Mouse (Mus musculus) heart, adult 2 months (tissue): ENCODE measurements around the gene Lrrc75b. TPM values are rescaled to one million over a fixed set of nuclear protein-coding genes. Genes with fewer than 3 reads are reported as not detected.
A peak's percentile ranks its signal among the peaks of the same experiment; 100 is the strongest.

Experiments used
- DNase-seq, 2 experiments: peaks; one replicate each; pipeline ENCODE4 v3.0.0; 2021
- H3K27ac ChIP-seq: fragments of 200-600 bp; 2 replicates; pipeline ENCODE4 v1.8.1; 2022
- H3K27me3 ChIP-seq: fragments of 200-500 bp; 2 replicates; pipeline ENCODE4 v1.6.1; 2012; ENCODE audit warnings: mild to moderate bottlenecking, low read length, inconsistent platforms, mixed read lengths; ENCODE audit not compliant: control insufficient read depth, insufficient read depth
- H3K36me3 ChIP-seq: fragments of 200-500 bp; 2 replicates; pipeline ENCODE4 v1.6.1; 2012; ENCODE audit warnings: low read length, inconsistent platforms; ENCODE audit not compliant: control insufficient read depth, insufficient read depth
- H3K4me1 ChIP-seq: fragments of 200-500 bp; 2 replicates; pipeline ENCODE4 v1.6.1; 2011; ENCODE audit warnings: low read length; ENCODE audit not compliant: control insufficient read depth, insufficient read depth
- H3K4me3 ChIP-seq: fragments of 200-600 bp; 2 replicates; pipeline ENCODE4 v1.8.1; 2022
- H3K79me2 ChIP-seq: fragments of 200-500 bp; replicated peaks from 2 replicates; pipeline ENCODE4 v1.6.1; 2012; ENCODE audit warnings: mild to moderate bottlenecking, inconsistent platforms, low read length, moderate library complexity, mixed read lengths; ENCODE audit not compliant: control insufficient read depth, insufficient read depth
- H3K9ac ChIP-seq: fragments of 200-500 bp; 2 replicates; pipeline ENCODE4 v1.6.1; 2012; ENCODE audit warnings: low read depth, mild to moderate bottlenecking, control low read depth, inconsistent platforms, low read length, mixed read lengths
- CTCF ChIP-seq: fragments of 200-600 bp; IDR thresholded peaks from 2 replicates; pipeline ENCODE4 v1.8.1; 2022; ENCODE audit warnings: antibody characterized with exemption, mild to moderate bottlenecking, moderate library complexity
- EP300 ChIP-seq: fragments of 200-500 bp; IDR thresholded peaks from 2 replicates; pipeline ENCODE4 v1.6.1; 2011; ENCODE audit warnings: low read depth, low read length, control low read depth; ENCODE audit not compliant: insufficient read depth
- POLR2A ChIP-seq: fragments of 200-500 bp; IDR thresholded peaks from 2 replicates; pipeline ENCODE4 v1.6.1; 2011; ENCODE audit warnings: mild to moderate bottlenecking, low read depth, low read length, control low read depth; ENCODE audit not compliant: insufficient read depth
- WGBS: fragments of 180-500 bp; shearing (Covaris S2); methylation state at CpG from one replicate; pipeline ENCODE4 v1.1.7; 2018; 5-methylcytosine and 5-hydroxymethylcytosine counted together
- intact Hi-C: fragments of 180-260 bp; cut with DNase I; formaldehyde crosslinking; loops from one replicate; pipeline ENCODE4 v1.15.1; 2025
- polyA plus RNA-seq: library from polyadenylated mRNA; depleted of rRNA; stranded (reverse); fragments of >200 nt; gene quantifications from 2 replicates; pipeline ENCODE4 v1.2.3, GENCODE M21; 2012
- total RNA-seq, 2 experiments: library from RNA; stranded (reverse); gene quantifications; 2 replicates each; pipeline ENCODE4 v1.2.3; 2021

Gene Lrrc75b
- total and polyA plus RNA-seq, 3 experiments, result 0.66 to 1.00 (median 0.84) TPM

- H3K4me3 ChIP-seq, result no peak overlapping the region
- DNase-seq, result no peak
- intact Hi-C loops, result no loop called here
- H3K9ac ChIP-seq, result no peak overlapping the region
- TF ChIP-seq CTCF, result no peak
- H3K4me1 ChIP-seq, result peaks cover 32% of the 10 kb centered on the region
- no peaks in the 10 kb centered on the region for H3K36me3 ChIP-seq
- no peaks in the 10 kb centered on the region for H3K27me3 ChIP-seq
- 60% methylated on average over 7 of the region's 7 CpGs for WGBS
- H3K27ac ChIP-seq, result no peak overlapping the region; the same call in 1 of the 2 replicates
- no peaks in the 10 kb centered on the region for H3K79me2 ChIP-seq
Measured at GRCm38 (mm10) chr10:75592585-75592984, 32.5 kb upstream of the Lrrc75b start.

GRCm38 (mm10) chr10:75591211-75591894, 31.2 kb upstream of the Lrrc75b start:
- TF ChIP-seq CTCF, result peak; percentile 14; the same call in 1 of the 2 replicates
- no peak for TF ChIP-seq POLR2A
- no peak for TF ChIP-seq EP300
- 47% methylated on average over 12 of the region's 12 CpGs for WGBS
- no peaks in the 10 kb centered on the region for H3K27me3 ChIP-seq
- H3K4me1 ChIP-seq, result peaks cover 35% of the 10 kb centered on the region
- DNase-seq, result peak; percentile 57 to 81
- H3K79me2 ChIP-seq, result no peaks in the 10 kb centered on the region
- no peak overlapping the region for H3K4me3 ChIP-seq
- H3K36me3 ChIP-seq, result no peaks in the 10 kb centered on the region
- H3K27ac ChIP-seq, result peak overlapping the region; percentile 63
- intact Hi-C loops, result no loop called here
- peak overlapping the region; percentile 22; the same call in 1 of the 2 replicates for H3K9ac ChIP-seq

- intact Hi-C loops, result loop anchor here (5.0 kb wide), 1 partner anchor 363 kb away; the partner anchor contains the start of gene Gm5134
- Histone ChIP-seq H3K4me3 (peak overlapping the region; percentile 35), H3K9ac (peak overlapping the region; percentile 51), H3K27me3 (no peaks in the 10 kb centered on the region), H3K36me3 (no peaks in the 10 kb centered on the region), H3K4me1 (peaks cover 33% of the 10 kb centered on the region), H3K27ac (peak overlapping the region; percentile 72), H3K79me2 (no peaks in the 10 kb centered on the region)
- DNase-seq, result peak; percentile 54 to 61
- 29% methylated on average over 16 of the region's 16 CpGs for WGBS
- TF ChIP-seq POLR2A (peak; percentile 46; the same call in 1 of the 2 replicates), EP300 (0 out of 2 replicates have a peak, but pooled peaks have one; percentile 8), CTCF (no peak)
Measured at GRCm38 (mm10) chr10:75589651-75590050, 29.5 kb upstream of the Lrrc75b start.

- H3K27ac ChIP-seq, result peak within 1 kb of the TSS; percentile 72
- 9% methylated on average over 5 of the region's 5 CpGs for WGBS
- TF ChIP-seq POLR2A, result peak; percentile 57
- TF ChIP-seq CTCF, result no peak
- no peak for TF ChIP-seq EP300
- peak; percentile 72 to 76 for DNase-seq
- no peaks in the 10 kb centered on the region for H3K79me2 ChIP-seq
- H3K9ac ChIP-seq, result peak within 1 kb of the TSS; percentile 51
- H3K4me3 ChIP-seq, result peak within 1 kb of the TSS; percentile 35
- peaks cover 33% of the 10 kb centered on the region for H3K4me1 ChIP-seq
- intact Hi-C loops, result loop anchor here (5.0 kb wide), 1 partner anchor 363 kb away; the partner anchor contains the start of gene Gm5134
- no peaks in the 10 kb centered on the region for H3K27me3 ChIP-seq
- H3K36me3 ChIP-seq, result no peaks in the 10 kb centered on the region
Measured at GRCm38 (mm10) chr10:75589129-75589528, 29.0 kb upstream of the Lrrc75b start, which contains the start of gene Ggt5. Ggt5 (plus strand) TSS chr10:75589340.

DNA sequence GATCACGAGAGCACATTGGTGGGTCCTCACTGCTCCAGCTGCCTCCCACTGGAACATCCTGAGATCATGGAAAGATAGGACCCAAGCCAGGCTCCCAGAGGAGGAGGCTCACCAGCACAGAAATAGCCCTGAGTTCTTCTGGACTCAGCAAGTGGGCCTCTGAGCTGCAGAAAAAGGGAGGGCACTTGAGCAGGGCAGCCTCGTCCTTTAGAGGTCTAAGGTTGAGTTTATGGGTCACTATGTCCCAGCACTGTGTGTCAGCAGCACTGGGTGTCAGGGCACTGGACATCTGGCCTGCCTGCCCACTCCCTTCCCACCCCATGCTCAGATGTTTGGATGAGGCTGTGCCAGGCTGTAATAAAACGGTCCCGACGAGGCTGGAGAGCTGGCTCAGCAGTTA, 28.2 kb upstream of the Lrrc75b start:
- DNase-seq, result peak; percentile 47 to 50
- 29% methylated on average over 5 of the region's 5 CpGs for WGBS
- Histone ChIP-seq H3K27me3 (no peaks in the 10 kb centered on the region), H3K27ac (peak overlapping the region; percentile 72), H3K4me3 (no peak overlapping the region), H3K4me1 (peaks cover 33% of the 10 kb centered on the region), H3K79me2 (no peaks in the 10 kb centered on the region), H3K36me3 (no peaks in the 10 kb centered on the region), H3K9ac (no peak overlapping the region)
- intact Hi-C loops, result loop anchor here (5.0 kb wide), 1 partner anchor 364 kb away; the partner anchor contains the start of gene Gm5134
- no peak for TF ChIP-seq CTCF
- TF ChIP-seq POLR2A, result no peak
- peak; percentile 37; the same call in 1 of the 2 replicates for TF ChIP-seq EP300

GRCm38 (mm10) chr10:75587781-75588180, 27.7 kb upstream of the Lrrc75b start:
- DNase-seq, result peak; percentile 59 to 64
- H3K4me1 ChIP-seq, result peaks cover 33% of the 10 kb centered on the region
- TF ChIP-seq CTCF (no peak), POLR2A (0 out of 2 replicates have a peak, but pooled peaks have one; percentile 26), EP300 (peak; percentile 85)

More at GRCm38 (mm10) chr10:75587781-75588180, 27.7 kb upstream of the Lrrc75b start:
- no peaks in the 10 kb centered on the region for H3K27me3 ChIP-seq
- WGBS, result 26% methylated on average over 4 of the region's 4 CpGs
- no peak overlapping the region for H3K4me3 ChIP-seq
- H3K27ac ChIP-seq, result peak overlapping the region; percentile 58
- H3K9ac ChIP-seq, result no peak overlapping the region
- H3K79me2 ChIP-seq, result no peaks in the 10 kb centered on the region
- H3K36me3 ChIP-seq, result no peaks in the 10 kb centered on the region
- intact Hi-C loops, result loop anchor here (2.0 to 5.0 kb wide), 2 partner anchors 115 to 365 kb away; partner anchors contain the start of gene Gm5134
